Mouse (Mus musculus) spleen, adult 12 weeks (tissue): ENCODE results near the gene Mphosph9.

Source experiments
- DNase-seq: peaks from one replicate; pipeline ENCODE4 v3.0.0; 2022; ENCODE audit warnings: low spot score

Gene Mphosph9

GRCm38 (mm10) chr5:124266821-124267220 is 61.0 kb downstream of the Mphosph9 start:
- no peak for DNase-seq

- DNase-seq: no peak
Measured at GRCm38 (mm10) chr5:124263246-124263645, 64.5 kb downstream of the Mphosph9 start.

- DNase-seq: no peak
Measured at GRCm38 (mm10) chr5:124262090-124262489, 65.7 kb downstream of the Mphosph9 start.

GRCm38 (mm10) chr5:124259133-124259532 is 68.6 kb downstream of the Mphosph9 start:
- no peak for DNase-seq

- DNase-seq: no peak
Measured at GRCm38 (mm10) chr5:124258026-124258425, 69.7 kb downstream of the Mphosph9 start.

- no peak for DNase-seq
Measured at GRCm38 (mm10) chr5:124255141-124255540, 72.6 kb downstream of the Mphosph9 start.

GRCm38 (mm10) chr5:124253555-124253954 is 74.2 kb downstream of the Mphosph9 start:
- no peak for DNase-seq

GRCm38 (mm10) chr5:124252580-124253320 is 75.0 kb downstream of the Mphosph9 start:
- no peak for DNase-seq

- no peak for DNase-seq
Measured at GRCm38 (mm10) chr5:124251070-124251469, 76.7 kb downstream of the Mphosph9 start.

GRCm38 (mm10) chr5:124249614-124250591 is 77.9 kb downstream of the Mphosph9 start, which contains the start of gene Pitpnm2:
Gene Pitpnm2, minus strand, starts transcription at chr5:124249760.
- peak; percentile 30 for DNase-seq

- peak; percentile 27 for DNase-seq
Measured at GRCm38 (mm10) chr5:124248845-124249613, 78.7 kb downstream of the Mphosph9 start.

GRCm38 (mm10) chr5:124247986-124248626 is 79.7 kb downstream of the Mphosph9 start:
- DNase-seq: no peak

- no peak for DNase-seq
Measured at GRCm38 (mm10) chr5:124247296-124247695, 80.5 kb downstream of the Mphosph9 start.

- no peak for DNase-seq
Measured at GRCm38 (mm10) chr5:124244885-124245284, 82.9 kb downstream of the Mphosph9 start.

GRCm38 (mm10) chr5:124244449-124244848 is 83.3 kb downstream of the Mphosph9 start:
- DNase-seq: no peak

- no peak for DNase-seq
Measured at GRCm38 (mm10) chr5:124243236-124243901, 84.4 kb downstream of the Mphosph9 start.

GRCm38 (mm10) chr5:124241686-124242444 is 85.9 kb downstream of the Mphosph9 start:
- no peak for DNase-seq

GRCm38 (mm10) chr5:124240841-124241685 is 86.7 kb downstream of the Mphosph9 start:
- no peak for DNase-seq

- DNase-seq: no peak
Measured at GRCm38 (mm10) chr5:124236180-124236579, 91.6 kb downstream of the Mphosph9 start.
